Mouse (Mus musculus) thymus, postnatal 4 days (tissue): ENCODE results near the gene Ceacam20.
"Not testable (repeated sequence)": the region's sequence is repeated elsewhere in the genome, so short reads cannot be mapped to it uniquely, and the experiment has no call there.

Experiments
- DNase-seq: peaks from one replicate; pipeline ENCODE4 v3.0.0; 2021

The Ceacam20 gene

GRCm38 (mm10) chr7:19949996-19950395 is 15.2 kb upstream of the Ceacam20 start:
- DNase-seq, result peak; percentile 97

- no peak for DNase-seq
Measured at GRCm38 (mm10) chr7:19950589-19950988, 14.6 kb upstream of the Ceacam20 start, which contains the start of gene Igsf23. TSS of gene Igsf23 (minus strand) at chr7:19950756.

- no peak for DNase-seq
Measured at GRCm38 (mm10) chr7:19952320-19952986, 12.8 kb upstream of the Ceacam20 start.

GRCm38 (mm10) chr7:19953054-19953453 is 12.2 kb upstream of the Ceacam20 start:
- no peak for DNase-seq

- peak; percentile 52 for DNase-seq
Measured at GRCm38 (mm10) chr7:19955861-19956260, 9.4 kb upstream of the Ceacam20 start.

- peak; percentile 96 for DNase-seq
Measured at GRCm38 (mm10) chr7:19956341-19956781, 8.9 kb upstream of the Ceacam20 start.

- no peak for DNase-seq
Measured at GRCm38 (mm10) chr7:19962423-19962822, 2.8 kb upstream of the Ceacam20 start.

GRCm38 (mm10) chr7:19969106-19969505 is 3.9 kb downstream of the Ceacam20 start:
- DNase-seq, result no peak

- peak; percentile 32 for DNase-seq
Measured at GRCm38 (mm10) chr7:19969541-19970090, 4.4 kb downstream of the Ceacam20 start.

GRCm38 (mm10) chr7:19970196-19970595 is 5.0 kb downstream of the Ceacam20 start:
- DNase-seq, result no peak

- no peak for DNase-seq
Measured at GRCm38 (mm10) chr7:19971516-19971915, 6.3 kb downstream of the Ceacam20 start.

- not testable (repeated sequence) for DNase-seq
Measured at GRCm38 (mm10) chr7:19991165-19991564, 26.0 kb downstream of the Ceacam20 start, which contains the start of gene Nlrp9b. TSS of gene Nlrp9b (plus strand) at chr7:19991465.

- DNase-seq, result not testable (repeated sequence)
Measured at GRCm38 (mm10) chr7:19996721-19997120, 31.5 kb downstream of the Ceacam20 start.

GRCm38 (mm10) chr7:20009987-20010386 is 44.8 kb downstream of the Ceacam20 start:
- DNase-seq, result no peak
